Comparison of ENCODE assay signal across 16 mouse cellular contexts in the genomic region with DNA sequence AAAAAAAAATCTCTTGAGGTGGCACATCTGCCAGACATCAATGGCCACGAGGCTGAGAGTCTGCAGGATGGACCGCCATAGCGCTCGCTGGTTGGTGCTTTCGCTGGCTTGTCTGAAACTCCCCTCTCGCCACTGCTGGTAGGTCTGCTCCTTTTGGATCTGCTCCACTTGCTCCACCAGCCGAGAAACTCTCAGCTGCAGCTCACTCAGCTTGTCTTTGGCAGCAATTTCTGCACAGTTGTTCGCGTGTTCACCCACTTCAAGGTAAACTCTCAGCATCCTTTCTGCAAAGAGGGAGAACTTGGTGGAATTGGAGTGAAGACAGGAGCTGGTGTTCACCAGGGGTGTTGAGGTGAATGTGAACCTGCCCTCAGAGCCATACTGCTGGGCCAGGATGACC. TPM values are rescaled to one million over a fixed set of nuclear protein-coding genes. Genes with fewer than 3 reads are reported as not detected.
A peak's percentile ranks its signal among the peaks of the same experiment; 100 is the strongest.
DNase-seq lines count a peak whose midpoint lies in the region.
"Had no signal": no experiment of that assay in that cellular context is flagged by ENCODE, and none has a peak within 500 bp of the region (broad histone marks: within the 10 kb centered on the region; RNA-seq: fewer than 3 reads in every experiment).

No protein-coding gene starts in this region.

- intact Hi-C loops in left cerebral cortex, postnatal 14 days (cut with DNase I), result no loop called here

- peak; percentile 25 to 26 for DNase-seq in cerebellum, postnatal 10 days
- DNase-seq in cerebellum, adult 11 months, result no peak
- peak; percentile 32 to 49 for DNase-seq in left cerebral cortex, postnatal 14 days (ENCODE audit: low spot score in 2 of 2)
- DNase-seq in left cerebral cortex, adult 18-20 months (ENCODE audit: low spot score in 2 of 2), result no peak
- peak; percentile 22 for DNase-seq in right cerebral cortex, postnatal 25 days
- no peak for DNase-seq in right cerebral cortex, postnatal 4 days
- DNase-seq: adrenal gland, adult 8-10 months; adrenal gland, postnatal 14 days; adrenal gland, postnatal 36 days; B cell, adult 2 months; cerebellum, adult 11-12 months; cerebellum, adult 2 months; cerebellum, adult 9-10 months; cerebellum, postnatal 14 days; cerebellum, postnatal 36 days; embryo, embryonic 11 days had no signal

RNA-seq across cellular contexts. Expression of a gene that starts 20.4 kb away (rescaled TPM):
- 1 to 10 TPM; 2.9 to 3.5 TPM for total RNA-seq in left cerebral cortex, postnatal 14 days (2021)
- 1 to 10 TPM; 3.3 to 3.6 TPM for total RNA-seq in left cerebral cortex, adult 18-20 months (2021)

Comparison
In these comparisons a context has a peak if more than half of its experiments do, and no peak if none do; other contexts are left out.
1. DNase-seq: peak in cerebellum, postnatal 10 days (2 of 2), left cerebral cortex, postnatal 14 days (2 of 2) and right cerebral cortex, postnatal 25 days (single experiment); none in cerebellum, adult 11 months (single experiment), left cerebral cortex, adult 18-20 months (0 of 2) and right cerebral cortex, postnatal 4 days (single experiment).